Mouse (Mus musculus): Measurements from ENCODE around the gene Rab10. TPM values are rescaled to one million over a fixed set of nuclear protein-coding genes. Genes with fewer than 3 reads are reported as not detected.

The Rab10 gene
- polyA plus RNA-seq (2014; fragmentation: Nextera tagmentation; extraction: Ambion mirVana) = 120 and 133 TPM in 2 replicates

- H3K9me3 ChIP-seq (replicated peaks; ENCODE audit: control insufficient read depth, low read length) = 0 out of 2 replicates have a peak, but pooled peaks cover 2% of the 10 kb centered on the region
Observed at GRCm38 (mm10) chr12:3309391-3310320, at the start of gene Rab10. Gene Rab10, minus strand, starts transcription at chr12:3309969.

DNA sequence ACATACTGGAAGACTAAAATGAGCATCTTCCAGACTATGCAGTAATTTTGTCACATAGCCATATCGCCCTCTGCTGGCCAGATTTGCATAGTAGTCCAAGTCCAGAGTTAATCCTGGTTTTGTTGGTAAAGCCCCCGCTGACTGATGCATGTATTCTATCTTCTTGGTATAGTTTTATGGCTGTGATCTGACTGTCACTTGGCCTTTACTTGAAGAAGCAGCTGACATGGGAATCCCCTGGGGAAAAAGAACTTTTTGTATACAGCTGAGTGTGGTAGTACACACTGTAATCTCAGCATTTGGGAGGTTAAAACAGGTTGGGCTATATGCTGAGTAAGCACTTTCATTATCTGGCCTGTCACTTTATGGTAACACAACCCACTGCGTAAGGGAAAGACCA is 49.5 kb upstream of the Rab10 start:
- no peaks in the 10 kb centered on the region for H3K27me3 ChIP-seq (replicated peaks; ENCODE audit: control insufficient read depth, insufficient read depth, low read length)
- H3K9ac ChIP-seq (ENCODE audit: low read length) = no peak overlapping the region
- WGBS = 23% methylated on average over 3 of the region's 3 CpGs
- H3K4me1 ChIP-seq (ENCODE audit: control insufficient read depth, insufficient read depth, low read length) = no peaks in the 10 kb centered on the region
- no peak overlapping the region for H3K27ac ChIP-seq (ENCODE audit: low read depth, low read length)
- no peaks in the 10 kb centered on the region for H3K36me3 ChIP-seq (ENCODE audit: control insufficient read depth, insufficient read depth, low read length)
- H3K4me2 ChIP-seq (ENCODE audit: low read length) = no peak overlapping the region
- H3K4me3 ChIP-seq (ENCODE audit: low read depth, low read length) = no peak overlapping the region
- DNase-seq (ENCODE audit: low spot score) (peak; percentile 85), ATAC-seq (peak; percentile 67)
- no peaks in the 10 kb centered on the region for H3K9me3 ChIP-seq (replicated peaks; ENCODE audit: control insufficient read depth, low read length)

More at GRCm38 (mm10) chr12:3309391-3310320, at the start of gene Rab10:
- Histone ChIP-seq H3K4me3 (ENCODE audit: low read depth, low read length) (peak within 1 kb of the TSS; percentile 91), H3K9ac (ENCODE audit: low read length) (peak within 1 kb of the TSS; percentile 82), H3K27me3 (replicated peaks; ENCODE audit: control insufficient read depth, insufficient read depth, low read length) (no peaks in the 10 kb centered on the region), H3K4me2 (ENCODE audit: low read length) (peak within 1 kb of the TSS; percentile 83), H3K27ac (ENCODE audit: low read depth, low read length) (peak within 1 kb of the TSS; percentile 95), H3K4me1 (ENCODE audit: control insufficient read depth, insufficient read depth, low read length) (peaks cover 12% of the 10 kb centered on the region), H3K36me3 (ENCODE audit: control insufficient read depth, insufficient read depth, low read length) (no peaks in the 10 kb centered on the region)
- ATAC-seq (peak; percentile 98), DNase-seq (ENCODE audit: low spot score) (peak; percentile 99)
- under 1% methylated on average over 91 of the region's 111 CpGs for WGBS

- Histone ChIP-seq H3K27ac (ENCODE audit: low read depth, low read length) (no peak overlapping the region), H3K4me3 (ENCODE audit: low read depth, low read length) (no peak overlapping the region), H3K9me3 (replicated peaks; ENCODE audit: control insufficient read depth, low read length) (no peaks in the 10 kb centered on the region), H3K36me3 (ENCODE audit: control insufficient read depth, insufficient read depth, low read length) (no peaks in the 10 kb centered on the region), H3K27me3 (replicated peaks; ENCODE audit: control insufficient read depth, insufficient read depth, low read length) (no peaks in the 10 kb centered on the region), H3K9ac (ENCODE audit: low read length) (no peak overlapping the region), H3K4me2 (ENCODE audit: low read length) (no peak overlapping the region), H3K4me1 (ENCODE audit: control insufficient read depth, insufficient read depth, low read length) (no peaks in the 10 kb centered on the region)
- ATAC-seq (no peak), DNase-seq (ENCODE audit: low spot score) (no peak)
- 72% methylated on average over 15 of the region's 16 CpGs for WGBS
Observed at GRCm38 (mm10) chr12:3356824-3357223, 47.1 kb upstream of the Rab10 start.

DNA sequence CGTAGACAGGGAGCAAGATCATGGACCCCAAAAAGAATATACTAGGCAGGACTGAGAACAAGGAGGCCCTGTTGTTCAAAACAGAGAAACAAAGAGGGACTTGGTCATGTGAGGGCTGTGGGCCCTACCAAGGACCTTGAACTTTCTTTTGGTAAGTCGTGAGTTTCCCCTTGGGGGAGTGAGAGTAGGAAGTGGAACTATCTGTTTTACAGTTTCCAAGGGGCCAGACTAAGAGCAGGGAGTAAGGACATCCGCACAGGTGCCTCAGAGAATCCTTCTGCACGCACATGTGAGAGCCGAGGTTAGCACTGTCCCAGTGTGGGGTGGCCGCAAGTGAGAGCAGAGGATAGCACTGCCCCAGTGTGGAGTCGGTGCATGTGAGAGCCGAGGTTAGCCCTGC is 45.3 kb upstream of the Rab10 start:
- no peaks in the 10 kb centered on the region for H3K27me3 ChIP-seq (replicated peaks; ENCODE audit: control insufficient read depth, insufficient read depth, low read length)
- DNase-seq (ENCODE audit: low spot score) (no peak), ATAC-seq (no peak)
- no peak overlapping the region for H3K27ac ChIP-seq (ENCODE audit: low read depth, low read length)
- WGBS = 89% methylated on average over 8 of the region's 8 CpGs
- no peaks in the 10 kb centered on the region for H3K4me1 ChIP-seq (ENCODE audit: control insufficient read depth, insufficient read depth, low read length)
- H3K9ac ChIP-seq (ENCODE audit: low read length) = no peak overlapping the region
- no peaks in the 10 kb centered on the region for H3K36me3 ChIP-seq (ENCODE audit: control insufficient read depth, insufficient read depth, low read length)
- H3K4me3 ChIP-seq (ENCODE audit: low read depth, low read length) = no peak overlapping the region
- H3K4me2 ChIP-seq (ENCODE audit: low read length) = no peak overlapping the region
- H3K9me3 ChIP-seq (replicated peaks; ENCODE audit: control insufficient read depth, low read length) = no peaks in the 10 kb centered on the region

DNA sequence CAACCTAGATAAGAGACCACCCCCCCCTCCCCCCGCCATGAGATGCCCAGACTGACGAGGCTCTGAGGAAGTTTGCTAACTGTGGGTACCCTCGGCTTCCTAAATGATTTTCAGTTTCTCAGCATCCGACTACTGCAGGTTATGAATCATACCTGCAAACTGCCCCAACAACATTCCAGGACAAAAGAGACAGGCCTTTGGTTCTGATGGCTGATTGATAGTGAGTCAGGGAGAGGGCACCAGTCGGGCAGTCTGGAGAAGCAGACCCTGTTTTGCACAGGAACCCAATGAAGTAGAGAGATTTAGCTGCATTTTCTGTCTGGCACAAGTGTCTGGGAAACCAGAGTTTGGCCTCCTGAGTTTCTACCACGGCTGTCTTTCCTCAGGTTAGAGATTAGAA is 42.4 kb upstream of the Rab10 start:
- WGBS = 86% methylated on average over 6 of the region's 6 CpGs
- DNase-seq (ENCODE audit: low spot score) (no peak), ATAC-seq (no peak)
- H3K27me3 ChIP-seq (replicated peaks; ENCODE audit: control insufficient read depth, insufficient read depth, low read length) = no peaks in the 10 kb centered on the region
- no peaks in the 10 kb centered on the region for H3K4me1 ChIP-seq (ENCODE audit: control insufficient read depth, insufficient read depth, low read length)
- H3K9ac ChIP-seq (ENCODE audit: low read length) = no peak overlapping the region
- H3K4me3 ChIP-seq (ENCODE audit: low read depth, low read length) = no peak overlapping the region
- no peaks in the 10 kb centered on the region for H3K9me3 ChIP-seq (replicated peaks; ENCODE audit: control insufficient read depth, low read length)
- H3K27ac ChIP-seq (ENCODE audit: low read depth, low read length) = no peak overlapping the region
- H3K36me3 ChIP-seq (ENCODE audit: control insufficient read depth, insufficient read depth, low read length) = no peaks in the 10 kb centered on the region
- H3K4me2 ChIP-seq (ENCODE audit: low read length) = no peak overlapping the region

DNA sequence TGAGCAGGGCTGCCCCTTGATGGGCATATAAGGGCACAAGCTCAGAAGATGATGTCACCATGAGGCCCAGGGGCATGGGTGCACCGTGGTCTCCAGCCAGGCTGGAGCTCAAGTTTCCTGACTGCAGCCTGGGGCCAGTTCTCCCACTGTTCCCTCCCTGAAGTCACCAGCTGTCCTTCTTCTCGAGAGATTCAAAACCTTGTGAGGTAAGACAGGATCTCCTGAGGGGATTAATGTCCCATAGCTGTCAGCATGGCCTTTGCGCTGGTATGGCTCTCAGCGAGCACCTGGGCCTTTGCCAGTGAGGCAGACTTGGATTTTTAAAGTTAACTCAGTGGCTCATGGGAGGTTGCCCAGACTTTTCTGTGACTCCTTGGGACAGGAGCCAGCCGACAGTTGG is 40.4 kb upstream of the Rab10 start:
- H3K27me3 ChIP-seq (replicated peaks; ENCODE audit: control insufficient read depth, insufficient read depth, low read length) = no peaks in the 10 kb centered on the region
- H3K27ac ChIP-seq (ENCODE audit: low read depth, low read length) = no peak overlapping the region
- H3K9ac ChIP-seq (ENCODE audit: low read length) = no peak overlapping the region
- H3K4me2 ChIP-seq (ENCODE audit: low read length) = no peak overlapping the region
- no peaks in the 10 kb centered on the region for H3K9me3 ChIP-seq (replicated peaks; ENCODE audit: control insufficient read depth, low read length)
- DNase-seq (ENCODE audit: low spot score) (no peak), ATAC-seq (no peak)
- H3K4me3 ChIP-seq (ENCODE audit: low read depth, low read length) = no peak overlapping the region
- H3K4me1 ChIP-seq (ENCODE audit: control insufficient read depth, insufficient read depth, low read length) = no peaks in the 10 kb centered on the region
- WGBS = 73% methylated on average over 5 of the region's 5 CpGs
- H3K36me3 ChIP-seq (ENCODE audit: control insufficient read depth, insufficient read depth, low read length) = no peaks in the 10 kb centered on the region

DNA sequence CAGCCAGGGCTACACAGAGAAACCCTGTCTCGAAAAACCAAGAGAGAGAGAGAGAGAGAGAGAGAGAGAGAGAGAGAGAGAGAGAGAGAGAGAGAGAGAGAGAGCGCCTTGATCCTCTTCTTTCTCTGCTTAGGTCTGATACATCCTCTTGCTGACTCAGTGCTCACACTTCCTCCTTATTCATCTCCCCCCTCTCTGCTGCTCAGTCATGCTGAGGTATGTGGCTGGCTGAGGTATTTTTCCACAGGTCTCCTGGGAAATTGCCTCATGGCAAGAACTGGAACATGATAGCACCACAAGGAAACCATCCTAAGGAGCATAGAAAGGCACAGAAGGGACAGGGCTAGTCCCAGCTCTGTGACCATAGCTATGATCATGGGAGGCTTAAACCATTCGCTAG is 39.6 kb upstream of the Rab10 start:
- DNase-seq (ENCODE audit: low spot score) (no peak), ATAC-seq (no peak)
- Histone ChIP-seq H3K9ac (ENCODE audit: low read length) (no peak overlapping the region), H3K36me3 (ENCODE audit: control insufficient read depth, insufficient read depth, low read length) (no peaks in the 10 kb centered on the region), H3K27ac (ENCODE audit: low read depth, low read length) (no peak overlapping the region), H3K4me3 (ENCODE audit: low read depth, low read length) (no peak overlapping the region), H3K27me3 (replicated peaks; ENCODE audit: control insufficient read depth, insufficient read depth, low read length) (no peaks in the 10 kb centered on the region), H3K4me2 (ENCODE audit: low read length) (no peak overlapping the region), H3K4me1 (ENCODE audit: control insufficient read depth, insufficient read depth, low read length) (no peaks in the 10 kb centered on the region), H3K9me3 (replicated peaks; ENCODE audit: control insufficient read depth, low read length) (no peaks in the 10 kb centered on the region)
- 78% methylated on average over 2 of the region's 3 CpGs for WGBS

DNA sequence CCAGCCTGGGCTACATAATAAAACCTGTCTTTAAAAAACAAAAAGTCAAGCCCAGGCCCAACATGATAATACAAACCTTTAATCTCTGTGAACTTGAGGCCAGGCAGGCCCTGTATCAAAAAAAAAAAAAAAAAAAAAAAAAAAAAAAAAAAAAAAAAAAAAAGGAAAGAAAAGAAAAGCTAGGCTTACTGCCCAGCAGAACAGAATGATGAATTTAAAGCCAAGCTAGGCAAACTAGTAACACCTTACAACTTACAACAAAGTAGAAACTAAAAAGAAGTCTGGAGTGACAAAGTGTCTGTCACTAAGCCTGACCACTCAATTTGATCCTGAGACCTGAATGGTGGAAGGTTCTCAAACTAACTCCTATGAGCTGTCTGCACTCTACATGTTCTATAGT is 37.9 kb upstream of the Rab10 start:
- Histone ChIP-seq H3K36me3 (ENCODE audit: control insufficient read depth, insufficient read depth, low read length) (no peaks in the 10 kb centered on the region), H3K4me2 (ENCODE audit: low read length) (no peak overlapping the region), H3K9me3 (replicated peaks; ENCODE audit: control insufficient read depth, low read length) (no peaks in the 10 kb centered on the region), H3K27me3 (replicated peaks; ENCODE audit: control insufficient read depth, insufficient read depth, low read length) (no peaks in the 10 kb centered on the region), H3K4me1 (ENCODE audit: control insufficient read depth, insufficient read depth, low read length) (no peaks in the 10 kb centered on the region), H3K4me3 (ENCODE audit: low read depth, low read length) (no peak overlapping the region), H3K27ac (ENCODE audit: low read depth, low read length) (no peak overlapping the region), H3K9ac (ENCODE audit: low read length) (no peak overlapping the region)
- ATAC-seq (no peak), DNase-seq (ENCODE audit: low spot score) (no peak)

- 92% methylated on average over 5 of the region's 5 CpGs for WGBS
- no peaks in the 10 kb centered on the region for H3K4me1 ChIP-seq (ENCODE audit: control insufficient read depth, insufficient read depth, low read length)
- H3K27ac ChIP-seq (ENCODE audit: low read depth, low read length) = no peak overlapping the region
- H3K9ac ChIP-seq (ENCODE audit: low read length) = no peak overlapping the region
- ATAC-seq = no peak
- no peaks in the 10 kb centered on the region for H3K36me3 ChIP-seq (ENCODE audit: control insufficient read depth, insufficient read depth, low read length)
- H3K27me3 ChIP-seq (replicated peaks; ENCODE audit: control insufficient read depth, insufficient read depth, low read length) = no peaks in the 10 kb centered on the region
- H3K4me3 ChIP-seq (ENCODE audit: low read depth, low read length) = no peak overlapping the region
- H3K4me2 ChIP-seq (ENCODE audit: low read length) = no peak overlapping the region
- H3K9me3 ChIP-seq (replicated peaks; ENCODE audit: control insufficient read depth, low read length) = no peaks in the 10 kb centered on the region
- no peak for DNase-seq (ENCODE audit: low spot score)
Observed at GRCm38 (mm10) chr12:3345038-3345437, 35.3 kb upstream of the Rab10 start.

All from forebrain, embryonic 14.5 days (tissue).